20 mouse cellular contexts compared by ENCODE assay signal in the genomic region with DNA sequence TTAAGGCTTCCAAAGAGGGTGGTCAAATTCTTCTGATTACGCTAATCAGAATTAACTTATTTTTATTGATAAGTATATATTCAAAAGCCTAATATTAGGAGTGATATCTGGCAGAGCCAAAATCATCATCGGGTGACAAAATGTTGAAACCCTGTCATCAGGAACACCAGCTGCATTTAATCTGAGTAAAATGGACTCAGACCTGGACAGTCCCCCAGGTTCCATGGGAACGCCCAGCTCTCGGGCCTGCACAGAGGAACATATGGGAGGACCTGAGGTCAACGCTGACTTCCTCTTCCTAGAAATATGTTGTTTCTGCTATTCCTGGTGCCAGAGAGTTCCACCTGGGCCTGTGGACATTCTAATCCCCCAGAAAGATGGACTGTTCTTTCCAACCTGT.
"Had no signal": no experiment of that assay in that cellular context is flagged by ENCODE, and none has a peak within 500 bp of the region (broad histone marks: within the 10 kb centered on the region; RNA-seq: fewer than 3 reads in every experiment).

No protein-coding gene starts in this region.

- H3K9ac ChIP-seq: limb, embryonic 12.5 days; limb, embryonic 15.5 days; liver, embryonic 14.5 days; liver, postnatal 0 days; lung, embryonic 14.5 days; midbrain, embryonic 12.5 days; midbrain, embryonic 15.5 days; neural tube, embryonic 12.5 days; neural tube, embryonic 15.5 days had no signal

- H3K9me3 ChIP-seq: limb, embryonic 12.5 days; limb, embryonic 15.5 days; midbrain, embryonic 12.5 days; midbrain, embryonic 15.5 days; neural tube, embryonic 12.5 days; neural tube, embryonic 15.5 days had no signal

- ATAC-seq: liver, postnatal 0 days; lung, postnatal 0 days; midbrain, embryonic 15.5 days had no signal

- H3K27ac ChIP-seq: liver, embryonic 14.5 days; macrophage; midbrain, embryonic 12.5 days; midbrain, embryonic 15.5 days; neural tube, embryonic 12.5 days; neural tube, embryonic 15.5 days had no signal

- H3K4me1 ChIP-seq: midbrain, embryonic 12.5 days; neural tube, embryonic 12.5 days had no signal

- DNase-seq: kidney, adult 9 months; kidney, postnatal 14 days; kidney, postnatal 4 days; left cerebral cortex, postnatal 4 days; liver, postnatal 0 days; lung, embryonic 14.5 days; right cerebral cortex, adult 18-20 months; right cerebral cortex, postnatal 14 days; right cerebral cortex, postnatal 4 days; thymus, adult 18-20 months had no signal

- H3K4me3 ChIP-seq: limb, embryonic 12.5 days; limb, embryonic 15.5 days; midbrain, embryonic 12.5 days; midbrain, embryonic 15.5 days; neural tube, embryonic 12.5 days; neural tube, embryonic 15.5 days had no signal

- H3K27me3 ChIP-seq: limb, embryonic 15.5 days; midbrain, embryonic 12.5 days; midbrain, embryonic 15.5 days; neural tube, embryonic 12.5 days; neural tube, embryonic 15.5 days had no signal

- H3K36me3 ChIP-seq: limb, embryonic 12.5 days; limb, embryonic 15.5 days; midbrain, embryonic 12.5 days; midbrain, embryonic 15.5 days; neural tube, embryonic 12.5 days; neural tube, embryonic 15.5 days had no signal

- H3K4me2 ChIP-seq: limb, embryonic 12.5 days; limb, embryonic 15.5 days; liver, embryonic 11.5 days; lung, embryonic 14.5 days; midbrain, embryonic 12.5 days; midbrain, embryonic 15.5 days; neural tube, embryonic 12.5 days; neural tube, embryonic 15.5 days had no signal
